Mouse (Mus musculus): Measurements from ENCODE around the gene Acaa1a. TPM values are rescaled to one million over a fixed set of nuclear protein-coding genes. Genes with fewer than 3 reads are reported as not detected.

Acaa1a gene
- 31.9 and 37.2 TPM in 2 replicates for total RNA-seq (2015)
- total RNA-seq (2017), result 27.4 and 32.5 TPM in 2 replicates

- peak; percentile 66 for ATAC-seq (ENCODE audit: poor library complexity, severe bottlenecking)
Observed at GRCm38 (mm10) chr9:119339558-119340211, at the start of gene Acaa1a. Gene Acaa1a, plus strand, starts transcription at chr9:119339676.

DNA sequence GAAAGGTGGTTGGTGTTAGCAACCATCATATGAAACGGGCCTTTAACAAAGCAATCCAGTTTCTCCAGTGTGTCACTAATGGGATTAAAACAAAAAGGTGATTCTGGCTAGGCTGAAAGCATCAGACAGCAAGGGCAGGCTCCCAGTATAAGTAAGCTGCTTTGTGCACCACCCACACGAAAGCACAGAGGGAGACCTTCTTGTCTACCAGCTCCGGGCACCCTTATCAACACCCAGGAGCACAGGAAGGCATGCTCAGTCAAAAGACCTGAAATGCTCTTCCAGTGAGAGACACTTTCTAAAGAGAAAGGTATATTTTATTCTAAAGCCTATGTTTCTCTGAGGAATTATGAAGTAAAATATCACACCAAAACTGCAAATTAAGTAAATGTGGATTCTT lies 48.7 kb upstream of the Acaa1a start:
- no peak for ATAC-seq (ENCODE audit: poor library complexity, severe bottlenecking)

DNA sequence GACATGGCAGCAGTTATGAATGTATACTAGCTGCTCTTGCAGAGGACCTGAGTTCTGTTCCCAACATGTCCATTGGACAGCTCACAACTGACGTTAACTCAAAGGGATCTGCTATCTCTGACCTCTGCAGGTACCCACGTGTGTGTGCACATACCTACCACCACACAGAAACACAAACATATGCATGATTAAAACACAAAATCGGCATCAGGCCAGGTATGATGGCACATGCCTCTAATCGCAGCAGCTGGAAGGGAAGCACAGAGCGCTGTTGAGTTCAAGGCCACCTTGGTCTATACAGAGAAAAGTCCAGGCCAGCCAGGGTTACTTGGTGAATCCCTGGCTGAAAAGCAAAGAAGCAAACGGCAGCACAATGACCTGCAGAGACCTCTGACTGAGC lies 41.8 kb upstream of the Acaa1a start:
- no peak for ATAC-seq (ENCODE audit: poor library complexity, severe bottlenecking)

DNA sequence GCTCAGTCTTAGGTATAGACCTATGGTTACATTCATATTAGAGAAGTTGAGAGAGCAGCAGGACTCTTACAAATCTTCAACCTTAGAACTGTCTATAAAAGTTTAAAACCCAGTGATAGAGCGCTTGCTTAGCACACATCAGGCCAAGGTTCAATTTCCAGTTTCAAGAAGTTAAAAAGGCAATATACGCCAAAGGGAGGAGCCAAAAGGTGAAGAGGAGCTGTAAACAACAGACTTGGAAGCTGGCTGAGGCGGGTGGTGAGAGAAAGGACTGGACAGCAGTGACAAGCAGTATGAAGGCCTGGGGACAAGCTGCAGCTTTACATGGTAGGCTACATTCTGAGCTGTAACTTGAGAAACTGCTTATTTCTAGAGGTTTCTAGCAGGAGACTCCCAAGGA lies 40.9 kb upstream of the Acaa1a start:
- ATAC-seq (ENCODE audit: poor library complexity, severe bottlenecking), result no peak

DNA sequence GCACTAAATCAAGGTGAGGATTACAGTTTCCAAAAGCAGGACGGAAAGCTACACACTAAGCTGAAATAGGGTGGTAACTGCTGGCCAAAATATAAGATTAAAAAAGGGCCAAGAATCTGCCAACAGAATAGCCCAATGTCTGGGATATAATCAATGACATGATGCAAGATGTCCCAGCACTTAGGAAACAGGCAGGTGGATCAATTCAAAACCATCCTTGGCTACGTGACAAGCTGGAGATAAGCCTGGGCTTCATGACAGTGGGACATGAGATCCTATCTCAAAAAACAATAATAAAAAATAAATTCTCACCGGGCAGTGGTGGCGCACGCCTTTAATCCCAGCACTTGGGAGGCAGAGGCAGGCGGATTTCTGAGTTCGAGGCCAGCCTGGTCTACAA lies 33.6 kb upstream of the Acaa1a start:
- no peak for ATAC-seq (ENCODE audit: poor library complexity, severe bottlenecking)

DNA sequence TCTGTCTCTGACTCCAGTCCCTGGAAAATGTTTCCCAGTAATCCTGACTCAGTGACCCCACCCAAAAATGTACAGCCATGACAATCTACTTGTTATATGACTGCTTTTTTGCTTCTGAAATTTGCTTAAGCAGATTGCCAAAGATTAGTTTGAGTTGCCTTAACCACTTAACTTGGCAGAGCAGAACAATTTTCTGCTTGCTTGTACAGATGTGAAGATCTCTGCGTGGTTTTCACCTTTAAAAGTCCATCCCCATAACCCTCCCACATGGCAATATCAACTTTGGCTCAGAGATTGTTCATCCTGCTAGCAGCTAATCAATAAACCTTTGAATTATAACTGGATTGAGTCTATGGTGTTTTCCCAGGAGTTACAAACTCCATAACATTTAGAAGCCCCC lies 30.4 kb upstream of the Acaa1a start:
- ATAC-seq (ENCODE audit: poor library complexity, severe bottlenecking), result no peak

GRCm38 (mm10) chr9:119313096-119313495 lies 26.4 kb upstream of the Acaa1a start:
- no peak for ATAC-seq (ENCODE audit: poor library complexity, severe bottlenecking)

- ATAC-seq (ENCODE audit: poor library complexity, severe bottlenecking), result no peak
Observed at GRCm38 (mm10) chr9:119318891-119319290, 20.6 kb upstream of the Acaa1a start.

- ATAC-seq (ENCODE audit: poor library complexity, severe bottlenecking), result no peak
Observed at GRCm38 (mm10) chr9:119320446-119320845, 19.0 kb upstream of the Acaa1a start.

DNA sequence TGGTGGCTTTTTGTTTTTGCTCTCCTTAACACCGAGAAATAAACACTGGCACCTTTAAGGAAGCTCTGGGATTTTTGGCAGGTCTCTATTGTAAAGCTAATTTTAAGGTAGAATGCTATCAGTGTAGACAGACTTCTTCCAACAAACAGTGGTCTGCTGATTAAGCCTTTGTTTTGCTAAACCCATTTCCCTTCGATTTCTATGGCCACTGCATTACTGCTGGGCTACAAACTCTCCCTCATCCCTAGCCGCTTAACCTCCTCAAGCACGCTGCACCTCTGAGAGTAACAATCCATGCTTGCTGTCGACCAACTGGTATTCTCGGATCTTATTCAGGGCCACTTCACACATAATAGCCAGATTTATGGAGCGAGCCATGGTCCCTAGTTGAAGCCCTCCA lies 18.5 kb upstream of the Acaa1a start:
- ATAC-seq (ENCODE audit: poor library complexity, severe bottlenecking), result no peak

- ATAC-seq (ENCODE audit: poor library complexity, severe bottlenecking), result peak; percentile 3
Observed at GRCm38 (mm10) chr9:119321392-119322229, 17.9 kb upstream of the Acaa1a start.

DNA sequence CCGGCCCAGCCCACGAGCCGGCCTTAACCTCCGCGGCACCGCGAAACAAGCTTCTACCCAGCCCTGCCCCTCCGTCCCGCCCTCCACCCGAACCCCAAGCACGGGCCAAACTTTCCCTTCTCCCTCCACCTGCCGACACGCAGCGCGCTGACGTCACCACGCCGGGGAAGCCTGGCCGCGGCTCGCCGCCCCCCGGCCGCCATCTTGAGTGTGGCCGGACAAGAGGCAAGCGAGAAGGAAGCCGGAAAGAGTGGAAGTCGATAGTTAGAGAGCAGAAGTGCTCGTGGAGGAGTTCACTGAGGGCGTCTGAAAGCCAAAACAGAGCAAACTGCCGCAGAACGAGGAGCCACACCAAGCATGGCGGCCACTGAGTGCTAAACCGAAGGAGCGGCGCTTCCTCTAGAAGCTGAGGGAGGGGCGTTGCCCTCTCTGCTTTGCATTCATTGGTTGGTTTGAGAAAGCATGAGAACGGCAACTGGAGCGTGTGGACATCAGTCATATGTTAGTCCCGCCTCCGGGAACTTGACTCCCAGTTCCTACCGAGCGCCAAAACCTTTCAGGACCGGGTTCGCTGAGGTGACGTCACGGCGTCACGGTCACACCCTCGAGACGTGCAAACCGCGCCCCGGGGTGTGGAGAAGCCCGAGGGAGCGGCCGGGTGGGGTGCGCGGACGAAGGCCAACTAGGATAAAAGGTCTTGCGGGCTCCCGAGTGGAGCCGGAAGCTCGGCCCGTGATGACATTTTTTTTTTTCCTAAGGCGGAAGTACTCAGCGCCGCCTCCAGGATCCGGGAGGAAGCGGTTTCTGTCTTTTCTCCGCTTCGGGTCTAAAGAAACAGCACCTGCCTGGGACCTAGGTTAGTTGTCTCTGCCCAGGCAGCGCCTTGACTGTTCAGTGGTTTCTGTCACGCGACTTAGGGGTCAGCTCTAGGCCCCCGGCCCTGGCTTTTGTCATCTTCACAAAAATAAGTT lies 16.9 kb upstream of the Acaa1a start, which contains the start of gene Oxsr1:
Oxsr1 (minus strand) TSS at position 139 of the 971 bp plus-strand sequence.
- ATAC-seq (ENCODE audit: poor library complexity, severe bottlenecking), result peak; percentile 86

- ATAC-seq (ENCODE audit: poor library complexity, severe bottlenecking), result no peak
Observed at GRCm38 (mm10) chr9:119323260-119323645, 16.2 kb upstream of the Acaa1a start.

GRCm38 (mm10) chr9:119324130-119324529 lies 15.3 kb upstream of the Acaa1a start:
- ATAC-seq (ENCODE audit: poor library complexity, severe bottlenecking), result no peak

GRCm38 (mm10) chr9:119328488-119328887 lies 11.0 kb upstream of the Acaa1a start:
- peak; percentile 67 for ATAC-seq (ENCODE audit: poor library complexity, severe bottlenecking)

GRCm38 (mm10) chr9:119330186-119330963 lies 9.1 kb upstream of the Acaa1a start:
- no peak for ATAC-seq (ENCODE audit: poor library complexity, severe bottlenecking)

DNA sequence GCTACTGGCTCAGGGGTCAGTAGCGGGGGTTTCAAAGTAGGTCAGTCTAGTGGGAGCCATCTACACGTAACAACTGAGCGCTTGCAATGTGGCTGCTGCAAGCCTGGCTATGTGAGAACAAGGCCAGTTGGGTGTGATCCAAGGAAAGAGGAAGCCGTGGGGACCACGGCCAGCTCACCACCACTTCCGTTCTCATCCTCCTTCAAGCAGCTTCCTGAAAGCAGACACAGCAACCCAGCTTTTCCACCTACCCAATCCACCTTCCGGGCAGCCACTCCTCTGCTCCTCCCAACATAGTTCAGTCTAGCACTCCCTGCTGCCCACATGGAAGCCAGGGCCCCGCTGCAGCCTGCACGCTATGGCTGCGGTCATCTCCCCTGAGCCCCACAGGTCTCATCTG lies 5.2 kb upstream of the Acaa1a start:
- ATAC-seq (ENCODE audit: poor library complexity, severe bottlenecking), result peak; percentile 97

DNA sequence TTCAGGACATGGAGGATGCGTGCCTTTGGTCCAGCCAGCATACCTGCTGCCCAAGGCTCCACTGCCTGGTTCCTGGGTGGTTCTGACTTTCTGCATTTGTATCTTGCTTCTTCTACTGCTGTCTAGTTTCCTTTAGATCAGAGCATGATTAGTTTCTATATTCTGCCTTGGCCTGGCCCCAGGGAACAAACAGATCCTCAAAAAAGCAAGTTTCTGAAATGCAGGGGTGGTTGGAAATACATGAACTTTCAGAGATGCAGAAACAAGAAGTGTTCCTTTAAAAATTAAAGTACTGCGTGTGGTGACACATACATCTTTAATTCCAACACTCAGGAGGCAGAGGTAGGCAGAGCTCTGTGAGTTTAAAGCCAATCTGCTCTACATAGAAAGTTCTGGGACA lies 4.6 kb upstream of the Acaa1a start:
- ATAC-seq (ENCODE audit: poor library complexity, severe bottlenecking), result no peak

GRCm38 (mm10) chr9:119335571-119335970 lies 3.9 kb upstream of the Acaa1a start:
- no peak for ATAC-seq (ENCODE audit: poor library complexity, severe bottlenecking)

GRCm38 (mm10) chr9:119337842-119338241 lies 1.6 kb upstream of the Acaa1a start:
- no peak for ATAC-seq (ENCODE audit: poor library complexity, severe bottlenecking)
